Mouse (Mus musculus): ENCODE results near the gene Ptprd.

DNA sequence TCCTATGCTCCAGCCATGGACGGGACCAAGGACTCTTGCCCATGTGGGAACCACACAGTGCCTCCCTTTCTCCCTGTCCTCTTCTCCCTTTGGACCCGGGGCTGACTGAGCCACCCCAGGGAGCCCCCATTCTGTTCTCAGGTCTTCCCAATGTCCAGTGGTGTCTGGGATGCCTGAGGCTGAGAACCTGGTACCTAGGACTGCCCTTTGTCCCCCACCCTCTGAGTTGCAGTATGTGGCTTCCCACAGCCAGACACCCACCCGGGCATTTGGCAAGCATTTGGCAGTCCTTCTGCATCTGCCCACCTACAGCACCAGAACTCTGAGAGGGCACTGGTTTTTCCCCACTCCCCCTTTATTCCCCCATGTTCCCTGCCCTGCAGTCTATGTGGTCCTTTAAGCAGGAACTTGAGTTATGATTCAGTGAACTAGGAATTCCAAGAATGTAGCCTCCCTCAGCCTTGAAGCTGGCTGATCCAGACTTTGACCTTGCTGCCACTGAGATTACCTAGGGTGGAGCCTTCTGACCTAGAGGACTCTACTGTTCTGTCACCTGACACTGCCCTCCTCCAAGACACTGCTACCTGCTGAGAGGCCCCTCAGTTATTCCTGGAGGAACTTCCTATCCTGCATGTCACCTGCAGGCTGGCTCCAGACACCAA is 901.5 kb downstream of the Ptprd start:
- no peak for TF ChIP-seq ZNF384 (IDR thresholded peaks at IDR 0.05; ENCODE audit: low read depth, low read length)
- no peak for TF ChIP-seq HCFC1 (IDR thresholded peaks at IDR 0.05; ENCODE audit: borderline replicate concordance, insufficient read depth, low read length)
- no peak for TF ChIP-seq MAFK (IDR thresholded peaks at IDR 0.05; ENCODE audit: insufficient read depth, low read depth, low read length)
- no peak for TF ChIP-seq ZC3H11A (IDR thresholded peaks at IDR 0.05; ENCODE audit: borderline replicate concordance, low read depth, low read length)
- no peak for TF ChIP-seq CHD2 (IDR thresholded peaks at IDR 0.05; ENCODE audit: low read depth, low read length)
